Mouse (Mus musculus): ENCODE measurements at regions not wholly inside any gene's neighbourhood (a gene's known extent, or its start where the extent isn't known, plus 50 kb on each side); places are given as distances from the start of the nearest gene placed in this dataset.

DNA sequence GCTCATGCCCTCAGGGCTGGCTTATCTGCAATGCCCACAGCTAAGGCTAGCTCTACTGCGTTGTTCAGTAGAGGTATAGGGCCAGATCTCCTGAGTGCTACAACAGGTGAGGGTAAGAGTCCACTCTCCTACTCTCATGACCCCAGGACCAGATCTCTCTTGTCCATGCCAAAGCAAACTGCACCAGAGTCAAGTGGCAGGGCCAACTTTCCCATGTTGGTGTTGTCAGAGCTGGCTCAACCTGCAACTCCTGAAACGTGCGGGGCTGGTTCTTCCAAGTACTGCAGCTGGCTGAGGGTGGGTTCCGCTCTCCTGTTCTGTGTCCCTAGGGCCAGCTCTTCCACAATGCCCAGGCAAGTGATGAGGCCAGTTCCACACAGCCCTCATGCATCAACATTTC is 61.5 kb upstream of the Fxr1 start:
- Histone ChIP-seq H3K4me3 (ENCODE audit: low read depth, low read length) (no peak overlapping the region), H3K9ac (ENCODE audit: low read depth, low read length) (no peak overlapping the region), H3K4me1 (ENCODE audit: control insufficient read depth, insufficient read depth, low read length) (0 out of 2 replicates have a peak, but pooled peaks cover 5% of the 10 kb centered on the region), H3K9me3 (replicated peaks; ENCODE audit: control insufficient read depth, low read length) (no peaks in the 10 kb centered on the region), H3K36me3 (ENCODE audit: control insufficient read depth, insufficient read depth, low read length) (no peaks in the 10 kb centered on the region), H3K27me3 (ENCODE audit: control insufficient read depth, insufficient read depth, low read length) (peaks cover 11% of the 10 kb centered on the region; the same call in 1 of the 2 replicates), H3K27ac (ENCODE audit: low read depth, low read length) (no peak overlapping the region), H3K4me2 (no peak overlapping the region)
- WGBS (ENCODE audit: insufficient replicate concordance) = 79% methylated on average over 4 of the region's 4 CpGs
- no peak for ATAC-seq (replicated peaks; ENCODE audit: insufficient number of reproducible peaks, low FRiP score, low TSS enrichment)

DNA sequence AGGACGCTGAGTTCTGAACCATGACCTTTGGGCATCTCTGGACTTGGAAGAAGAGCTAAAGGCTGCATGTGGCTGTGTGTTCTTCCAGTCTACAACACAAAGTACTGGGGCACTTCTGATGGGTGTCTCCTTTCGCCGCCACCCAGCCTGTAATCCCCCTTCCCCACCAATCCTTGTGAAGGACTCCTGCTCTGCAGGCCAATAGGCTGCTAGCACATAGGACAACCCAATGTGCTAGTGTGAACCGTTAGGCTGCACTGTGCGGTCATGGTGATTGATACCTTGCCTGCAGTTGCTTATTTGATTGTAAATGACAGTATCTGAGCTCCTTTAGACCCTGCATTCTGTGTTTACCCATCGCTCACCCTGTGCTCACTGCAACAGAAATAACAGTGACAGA is 59.5 kb upstream of the Fxr1 start:
- no peaks in the 10 kb centered on the region for H3K36me3 ChIP-seq (ENCODE audit: control insufficient read depth, insufficient read depth, low read length)
- H3K27me3 ChIP-seq (ENCODE audit: control insufficient read depth, insufficient read depth, low read length) = peaks cover 9% of the 10 kb centered on the region; the same call in 1 of the 2 replicates
- H3K27ac ChIP-seq (ENCODE audit: low read depth, low read length) = no peak overlapping the region
- H3K4me1 ChIP-seq (ENCODE audit: control insufficient read depth, insufficient read depth, low read length) = 0 out of 2 replicates have a peak, but pooled peaks cover under 1% of the 10 kb centered on the region
- ATAC-seq (replicated peaks; ENCODE audit: insufficient number of reproducible peaks, low FRiP score, low TSS enrichment) = no peak
- H3K4me2 ChIP-seq = no peak overlapping the region
- WGBS (ENCODE audit: insufficient replicate concordance) = 52% methylated on average over 6 of the region's 6 CpGs
- H3K9me3 ChIP-seq (replicated peaks; ENCODE audit: control insufficient read depth, low read length) = no peaks in the 10 kb centered on the region
- no peak overlapping the region for H3K9ac ChIP-seq (ENCODE audit: low read depth, low read length)
- no peak overlapping the region for H3K4me3 ChIP-seq (ENCODE audit: low read depth, low read length)

DNA sequence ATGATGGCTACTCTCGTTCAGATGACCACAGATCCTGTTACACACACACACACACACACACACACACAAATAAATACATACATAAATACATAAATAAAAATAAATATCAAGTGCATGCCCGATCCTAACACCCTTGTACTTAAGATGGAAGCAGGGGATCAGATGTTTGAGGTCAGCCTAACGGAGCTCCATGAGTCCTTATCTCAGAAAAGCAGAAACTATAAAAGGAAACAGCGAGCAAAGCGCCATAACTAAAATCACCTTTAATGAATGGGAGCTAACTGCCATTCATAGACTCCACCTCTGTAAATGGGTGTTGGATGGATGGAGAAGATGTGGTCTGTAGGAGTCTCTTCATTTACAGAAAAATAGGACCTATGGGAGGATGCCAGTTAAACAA is 56.8 kb upstream of the Fxr1 start:
- no peaks in the 10 kb centered on the region for H3K27me3 ChIP-seq (ENCODE audit: control insufficient read depth, insufficient read depth, low read length)
- no peaks in the 10 kb centered on the region for H3K36me3 ChIP-seq (ENCODE audit: control insufficient read depth, insufficient read depth, low read length)
- H3K9me3 ChIP-seq (replicated peaks; ENCODE audit: control insufficient read depth, low read length) = no peaks in the 10 kb centered on the region
- H3K4me3 ChIP-seq (ENCODE audit: low read depth, low read length) = no peak overlapping the region
- no peak for ATAC-seq (replicated peaks; ENCODE audit: insufficient number of reproducible peaks, low FRiP score, low TSS enrichment)
- no peak overlapping the region for H3K9ac ChIP-seq (ENCODE audit: low read depth, low read length)
- H3K27ac ChIP-seq (ENCODE audit: low read depth, low read length) = no peak overlapping the region
- no peaks in the 10 kb centered on the region for H3K4me1 ChIP-seq (ENCODE audit: control insufficient read depth, insufficient read depth, low read length)
- no peak overlapping the region for H3K4me2 ChIP-seq
- 70% methylated on average over 5 of the region's 5 CpGs for WGBS (ENCODE audit: insufficient replicate concordance)

DNA sequence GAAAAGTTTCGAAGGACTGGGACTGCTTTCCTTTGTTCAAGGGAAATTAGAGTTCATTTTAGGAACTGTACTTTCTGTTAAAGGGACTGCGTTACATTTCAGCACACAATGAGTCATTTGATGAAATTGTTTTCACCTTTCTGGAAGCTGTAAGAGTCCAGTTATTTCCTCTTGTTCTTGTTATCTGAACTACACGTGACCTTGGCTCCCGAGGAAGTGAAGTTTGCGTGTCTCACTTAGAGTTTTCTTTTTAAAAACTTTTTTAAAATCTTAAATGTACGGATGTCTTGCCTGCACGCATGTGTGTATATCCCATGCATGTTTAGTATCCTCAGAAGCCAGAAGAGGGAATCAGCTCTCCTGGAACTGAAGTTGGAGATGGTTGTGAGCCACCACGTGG is 52.6 kb upstream of the Fxr1 start:
- WGBS (ENCODE audit: insufficient replicate concordance) = 59% methylated on average over 8 of the region's 8 CpGs
- Histone ChIP-seq H3K27ac (ENCODE audit: low read depth, low read length) (no peak overlapping the region), H3K9me3 (replicated peaks; ENCODE audit: control insufficient read depth, low read length) (no peaks in the 10 kb centered on the region), H3K4me3 (ENCODE audit: low read depth, low read length) (no peak overlapping the region), H3K9ac (ENCODE audit: low read depth, low read length) (no peak overlapping the region), H3K36me3 (ENCODE audit: control insufficient read depth, insufficient read depth, low read length) (no peaks in the 10 kb centered on the region), H3K4me2 (no peak overlapping the region), H3K4me1 (ENCODE audit: control insufficient read depth, insufficient read depth, low read length) (no peaks in the 10 kb centered on the region), H3K27me3 (ENCODE audit: control insufficient read depth, insufficient read depth, low read length) (no peaks in the 10 kb centered on the region)
- no peak for ATAC-seq (replicated peaks; ENCODE audit: insufficient number of reproducible peaks, low FRiP score, low TSS enrichment)
